Mouse (Mus musculus): ENCODE data around the gene Gm21119.
"Not testable (repeated sequence)": the region's sequence is repeated elsewhere in the genome, so short reads cannot be mapped to it uniquely, and the experiment has no call there.

DNA sequence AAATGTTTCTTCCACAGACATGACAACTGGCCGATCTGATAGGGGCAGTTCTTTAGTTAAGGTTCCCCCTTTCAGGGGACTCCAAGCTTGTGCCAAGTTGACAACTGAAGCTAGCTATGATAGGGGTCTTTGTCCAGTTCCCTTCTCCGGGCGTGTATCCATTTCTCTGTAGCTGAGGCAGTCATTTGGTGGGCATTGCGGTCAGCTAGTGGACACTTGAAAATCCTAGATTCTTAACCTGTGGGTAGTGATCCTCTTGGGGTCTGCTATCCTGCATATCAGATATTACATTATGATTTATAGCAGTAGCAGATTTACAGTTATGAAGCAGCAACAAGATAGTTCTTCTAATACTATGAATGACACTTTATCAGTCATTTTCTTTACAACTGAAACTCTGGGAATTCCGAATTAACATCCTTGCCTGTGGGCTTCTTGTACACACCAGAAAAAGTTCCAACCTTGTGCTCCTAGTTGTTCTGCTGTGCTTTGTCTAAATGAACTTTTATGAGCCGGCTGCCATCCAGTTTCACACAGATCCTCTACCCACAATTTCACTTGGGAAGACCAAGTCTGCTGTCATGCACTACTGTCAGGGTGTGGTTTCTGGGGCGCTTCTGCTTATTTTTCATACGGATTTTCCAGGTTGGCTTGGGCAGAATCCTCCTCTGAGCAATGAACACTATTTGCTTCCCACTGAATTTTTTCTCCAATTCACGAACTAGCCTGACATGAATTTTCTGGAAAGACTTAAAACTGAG is 18.5 kb upstream of the Gm21119 start:
- TF ChIP-seq CTCF (IDR thresholded peaks at IDR 0.05; ENCODE audit: borderline replicate concordance, insufficient read depth, low read length); POLR2A (IDR thresholded peaks at IDR 0.05; ENCODE audit: low read depth, low read length): not testable (repeated sequence)
